Mouse (Mus musculus) stomach, postnatal 0 days (tissue): ENCODE results near the gene Olfr181.

Experiments used
- CTCF ChIP-seq: IDR thresholded peaks from 2 replicates; pipeline ENCODE4 v1.5.1; 2016; ENCODE audit warnings: antibody characterized with exemption, low read depth, mild to moderate bottlenecking, moderate library complexity
- EP300 ChIP-seq: optimal IDR thresholded peaks from 2 replicates; pipeline ENCODE3; 2016; ENCODE audit warnings: antibody characterized with exemption

DNA sequence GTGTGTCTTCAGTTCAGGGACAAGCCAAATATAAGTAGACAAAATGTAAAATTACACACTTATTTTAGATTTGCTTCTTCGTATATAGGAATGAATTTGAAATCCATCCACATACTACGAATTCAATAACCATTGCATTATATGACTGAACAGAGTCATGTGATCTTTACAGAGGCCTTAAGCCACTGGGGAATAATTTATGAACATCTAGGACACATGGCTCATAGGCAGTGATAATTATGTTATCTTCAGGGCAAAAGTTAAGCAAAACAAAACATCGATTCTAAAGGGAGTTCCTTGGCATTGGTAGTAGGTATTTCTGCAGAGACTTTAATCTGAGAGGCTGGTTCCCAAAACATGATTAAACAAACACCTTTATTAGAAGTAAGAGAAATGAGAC, 36.6 kb downstream of the Olfr181 start, which contains the start of gene Olfr178:
- no peak for TF ChIP-seq CTCF
- no peak for TF ChIP-seq EP300
